Mouse (Mus musculus) kidney, postnatal 25 days (tissue): ENCODE results near the gene Fam90a1b.
"Not testable (repeated sequence)": the region's sequence is repeated elsewhere in the genome, so short reads cannot be mapped to it uniquely, and the experiment has no call there.

Experiments used
- DNase-seq, 2 experiments: peaks; one replicate each; pipeline ENCODE4 v3.0.0; 2021; ENCODE audit warnings: mixed read lengths in 2 of 2

The Fam90a1b gene

DNA sequence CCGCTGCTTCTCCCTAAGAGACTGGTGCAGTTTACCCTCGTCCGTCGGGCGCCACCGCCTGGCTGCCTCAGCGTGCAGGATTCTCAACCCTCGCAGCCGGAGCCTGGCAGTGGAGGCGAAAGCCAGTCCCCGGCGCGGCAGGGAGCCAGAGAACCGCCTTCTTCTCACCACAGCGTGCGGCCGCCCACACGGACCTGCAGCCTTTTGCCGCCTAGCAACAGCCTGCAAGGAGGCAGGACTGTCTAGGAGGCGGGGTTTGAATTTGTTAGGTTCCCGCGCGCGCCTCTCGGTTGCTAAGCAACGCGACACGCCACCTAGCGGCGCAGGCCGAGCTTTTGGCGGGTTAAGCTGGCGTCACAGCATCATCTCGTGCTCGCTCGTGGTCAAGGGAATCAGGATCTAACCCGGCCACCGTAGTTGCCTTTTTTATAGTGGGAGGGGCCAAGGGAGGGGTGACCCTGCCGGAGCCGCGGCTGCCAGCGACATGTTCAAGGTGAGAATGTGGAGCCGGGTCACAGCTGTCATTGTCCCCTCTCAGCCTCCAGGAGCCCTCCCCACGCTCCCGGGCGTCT lies at the start of gene Fam90a1b, which contains the start of gene Apoo:
Gene Fam90a1b, minus strand, starts transcription at position 108 of the 572 bp plus-strand sequence.
Gene Apoo, plus strand, starts transcription at position 448 of the 572 bp plus-strand sequence.
- DNase-seq, result peak; percentile 97 to 98

DNA sequence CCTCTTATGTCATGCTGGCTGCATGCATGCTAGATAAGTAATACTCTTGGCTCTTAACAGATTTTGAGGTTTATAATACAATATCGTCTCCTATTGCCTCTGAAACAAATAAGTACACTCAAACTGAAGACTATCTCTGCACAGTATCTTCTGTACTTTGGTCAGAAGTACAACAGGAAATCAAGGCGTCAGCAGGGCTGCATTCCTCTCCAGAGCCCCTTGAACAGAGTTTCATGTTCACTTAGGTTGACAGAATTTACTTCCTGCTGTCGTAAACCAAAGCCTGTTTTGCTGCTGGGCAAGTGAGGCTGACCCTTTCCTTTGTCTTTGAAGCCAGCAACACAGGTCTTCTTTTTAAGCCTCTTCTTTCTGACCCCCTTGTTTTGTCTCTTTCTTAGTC lies 42.4 kb upstream of the Fam90a1b start:
- peak; percentile 1 to 36 for DNase-seq

- no peak for DNase-seq
These were observed 12.2 kb upstream of the Fam90a1b start for GRCm38 (mm10) chrX:94378734-94379133.

DNA sequence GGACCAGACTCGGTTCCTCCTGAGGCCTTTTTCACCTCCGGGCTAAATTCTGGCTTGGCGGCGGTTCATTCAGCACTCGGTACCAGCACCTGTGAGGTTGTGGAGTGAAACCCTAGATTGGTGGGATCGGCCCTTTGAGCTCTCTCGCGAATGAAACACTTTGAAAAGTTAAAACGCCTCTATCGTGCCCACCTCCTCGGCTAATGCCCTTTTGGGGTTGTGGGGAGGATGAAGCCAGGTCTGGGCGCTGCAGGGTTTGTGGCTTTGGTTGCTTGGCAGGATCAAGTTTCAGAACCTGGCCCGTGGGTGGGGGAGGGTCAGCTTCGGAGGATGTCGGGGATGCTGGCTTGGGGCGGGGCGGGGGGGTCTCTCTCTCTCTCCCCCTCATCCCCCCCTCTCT lies 671 bp upstream of the Fam90a1b start:
- DNase-seq, result peak; percentile 29 to 70

GRCm38 (mm10) chrX:94366029-94366428 lies 548 bp downstream of the Fam90a1b start:
- DNase-seq, result peak in 1 of 2 experiments; percentile 1

GRCm38 (mm10) chrX:94365381-94365925 lies 1.1 kb downstream of the Fam90a1b start:
- no peak for DNase-seq

- DNase-seq, result not testable (repeated sequence)
These were observed 22.9 kb downstream of the Fam90a1b start for GRCm38 (mm10) chrX:94343638-94344037.

- no peak for DNase-seq
These were observed 45.3 kb downstream of the Fam90a1b start for GRCm38 (mm10) chrX:94321036-94321902.
